Mouse (Mus musculus) liver, embryonic 14.5 days (tissue): ENCODE measurements around the gene Ipcef1. TPM values are rescaled to one million over a fixed set of nuclear protein-coding genes. Genes with fewer than 3 reads are reported as not detected.
"Not testable (repeated sequence)": the region's sequence is repeated elsewhere in the genome, so short reads cannot be mapped to it uniquely, and the experiment has no call there.

Source experiments
- ATAC-seq: fragments of 200-750 bp; cut with Nextera tagmentation; 2 replicates; pipeline ENCODE4 v1.8.0; 2017; ENCODE audit warnings: moderate number of reproducible peaks, mild to moderate bottlenecking, moderate library complexity; ENCODE audit not compliant: insufficient read depth
- DNase-seq, 3 experiments: peaks; one replicate each; pipeline ENCODE4 v3.0.0-alpha.2; 2012 to 2013; ENCODE audit warnings: low read depth in 3 of 3, low spot score in 3 of 3
- H3K27ac ChIP-seq: fragments of 300-500 bp; sonication (generic); 2 replicates; pipeline ENCODE4 v1.5.1; 2014; ENCODE audit warnings: moderate library complexity, mild to moderate bottlenecking, control low read depth, inconsistent platforms
- H3K27me3 ChIP-seq: fragments of 300-500 bp; sonication (generic); 2 replicates; pipeline ENCODE4 v1.6.1; 2014; ENCODE audit warnings: mild to moderate bottlenecking, low read length, moderate library complexity; ENCODE audit not compliant: control insufficient read depth, insufficient read depth
- H3K36me3 ChIP-seq: fragments of 300-500 bp; sonication (generic); replicated peaks from 2 replicates; pipeline ENCODE4 v1.6.1; 2014; ENCODE audit warnings: low read depth; ENCODE audit not compliant: control insufficient read depth, insufficient read depth
- H3K4me1 ChIP-seq, 2 experiments: fragments of 200-500 bp in 1 of 2; fragments of 300-500 bp in 1 of 2; sonication (generic) in 1 of 2; replicated peaks; 2 replicates each; pipeline ENCODE4 v1.6.1; 2012 to 2014; ENCODE audit warnings: antibody characterized with exemption in 1 of 2, inconsistent platforms in 1 of 2, low read length in 1 of 2; ENCODE audit not compliant: control insufficient read depth in 2 of 2, insufficient read depth in 2 of 2
- H3K4me2 ChIP-seq: fragments of 300-500 bp; sonication (generic); 2 replicates; pipeline ENCODE4 v1.6.1; 2014; ENCODE audit warnings: low read depth, mild to moderate bottlenecking, control low read depth, moderate library complexity
- H3K4me3 ChIP-seq, 2 experiments: fragments of 200-500 bp in 1 of 2; fragments of 300-500 bp in 1 of 2; sonication (generic) in 1 of 2; 2 replicates each; pipeline ENCODE4 v1.5.1; 2012 to 2014; ENCODE audit warnings: low read depth in 2 of 2, low read length in 2 of 2, mild to moderate bottlenecking in 2 of 2, control low read depth in 1 of 2, inconsistent platforms in 1 of 2, moderate library complexity in 1 of 2; ENCODE audit not compliant: insufficient read depth in 1 of 2
- H3K9ac ChIP-seq: fragments of 300-500 bp; sonication (generic); replicated peaks from 2 replicates; pipeline ENCODE4 v1.6.1; 2014; ENCODE audit warnings: mild to moderate bottlenecking, control low read depth, moderate library complexity
- H3K9me3 ChIP-seq: fragments of 300-500 bp; sonication (generic); 2 replicates; pipeline ENCODE4 v1.6.1; 2016; ENCODE audit warnings: low read length, mixed read lengths; ENCODE audit not compliant: control insufficient read depth
- CTCF ChIP-seq: IDR thresholded peaks from 2 replicates; pipeline ENCODE4 v1.5.1; 2016; ENCODE audit warnings: antibody characterized with exemption, low read depth, control low read depth
- EP300 ChIP-seq: IDR thresholded peaks from 2 replicates; pipeline ENCODE4 v1.6.1; 2016; ENCODE audit warnings: antibody characterized with exemption, low read depth
- WGBS: fragments of 180-500 bp; shearing (Covaris S2); extraction: QIAGEN DNeasy Blood & Tissue Kit; methylation state at CpG from one replicate; pipeline ENCODE4 v1.1.7; 2014; ENCODE audit not compliant: insufficient replicate concordance; 5-methylcytosine and 5-hydroxymethylcytosine counted together
- polyA plus RNA-seq, 2 experiments: library from polyadenylated mRNA; depleted of rRNA in 1 of 2; stranded (reverse) in 1 of 2; unstranded in 1 of 2; fragments of >200 nt; fragmentation: Nextera tagmentation in 1 of 2; extraction: Ambion mirVana in 1 of 2; gene quantifications; 2 replicates each; pipeline versions ENCODE4 v1.2.1 to v1.2.3; 2012 to 2014

The Ipcef1 gene
- polyA plus RNA-seq, 2 experiments, result 0.50 to 0.71 TPM

DNA sequence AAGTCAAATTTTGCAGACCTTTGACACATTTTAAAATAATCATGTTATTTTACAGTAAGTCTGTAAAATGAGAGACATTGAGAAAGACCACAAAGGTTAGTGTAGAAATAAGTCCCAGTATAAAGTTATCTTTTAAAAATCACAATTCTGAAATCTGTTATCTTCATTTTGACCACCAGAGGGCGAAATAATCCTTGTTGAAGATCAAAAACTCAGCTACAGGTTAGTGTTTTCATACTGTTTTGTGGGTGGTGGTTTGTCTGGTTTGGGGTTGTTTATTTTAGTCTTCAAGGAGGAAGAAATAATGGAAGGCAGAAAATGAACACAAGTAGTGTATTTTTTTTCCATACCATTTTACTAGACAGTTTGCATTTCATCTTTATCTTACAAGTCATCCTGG lies 166.8 kb downstream of the Ipcef1 start:
- whole genome bisulfite sequencing, result 0% methylated on average over 1 of the region's 1 CpGs
- no peaks in the 10 kb centered on the region for H3K9me3 ChIP-seq
- H3K4me1 ChIP-seq, result no peaks in the 10 kb centered on the region
- H3K4me3 ChIP-seq, result no peak overlapping the region
- DNase-seq, result peak in 2 of 3 experiments; percentile 1 to 4
- H3K36me3 ChIP-seq, result no peaks in the 10 kb centered on the region
- TF ChIP-seq EP300 (no peak), CTCF (peak; percentile 36; the same call in 1 of the 2 replicates)
- no peak overlapping the region for H3K9ac ChIP-seq
- no peak overlapping the region for H3K4me2 ChIP-seq
- H3K27me3 ChIP-seq, result no peaks in the 10 kb centered on the region
- ATAC-seq, result no peak
- H3K27ac ChIP-seq, result no peak overlapping the region

DNA sequence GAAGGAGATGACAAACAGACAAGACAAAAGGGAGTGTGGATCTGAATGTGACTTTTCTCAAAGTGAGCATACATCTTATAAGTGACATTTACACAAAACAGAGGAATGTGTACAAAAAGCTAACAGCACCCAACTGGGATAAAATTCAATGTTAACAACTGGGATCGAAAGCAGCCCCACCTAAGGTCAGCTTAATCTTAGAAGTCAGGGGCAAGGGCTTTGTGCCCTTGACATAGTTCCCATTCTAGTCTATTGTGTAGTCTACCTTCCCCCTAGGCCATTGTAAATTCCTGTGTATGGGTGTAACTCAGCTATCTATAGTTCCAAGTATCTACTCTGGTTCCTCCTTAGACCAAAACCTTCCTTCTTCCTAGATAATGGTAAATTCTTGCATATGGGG lies 170.2 kb downstream of the Ipcef1 start:
- not testable (repeated sequence) for H3K4me3 ChIP-seq, H3K9me3 ChIP-seq, H3K4me2 ChIP-seq, H3K36me3 ChIP-seq, H3K27me3 ChIP-seq, H3K27ac ChIP-seq, H3K9ac ChIP-seq, H3K4me1 ChIP-seq, DNase-seq, ATAC-seq
- WGBS, result 60% methylated on average over 1 of the region's 1 CpGs

GRCm38 (mm10) chr10:6878276-6878881 lies 173.9 kb downstream of the Ipcef1 start:
- Histone ChIP-seq H3K9me3 (no peaks in the 10 kb centered on the region), H3K9ac (no peak overlapping the region), H3K27ac (no peak overlapping the region), H3K36me3 (no peaks in the 10 kb centered on the region), H3K27me3 (no peaks in the 10 kb centered on the region), H3K4me1 (no peaks in the 10 kb centered on the region), H3K4me3 (no peak overlapping the region), H3K4me2 (no peak overlapping the region)
- TF ChIP-seq CTCF, result no peak
- TF ChIP-seq EP300, result no peak
- ATAC-seq, result no peak
- no peak for DNase-seq
- 60% methylated on average over 2 of the region's 2 CpGs for WGBS

DNA sequence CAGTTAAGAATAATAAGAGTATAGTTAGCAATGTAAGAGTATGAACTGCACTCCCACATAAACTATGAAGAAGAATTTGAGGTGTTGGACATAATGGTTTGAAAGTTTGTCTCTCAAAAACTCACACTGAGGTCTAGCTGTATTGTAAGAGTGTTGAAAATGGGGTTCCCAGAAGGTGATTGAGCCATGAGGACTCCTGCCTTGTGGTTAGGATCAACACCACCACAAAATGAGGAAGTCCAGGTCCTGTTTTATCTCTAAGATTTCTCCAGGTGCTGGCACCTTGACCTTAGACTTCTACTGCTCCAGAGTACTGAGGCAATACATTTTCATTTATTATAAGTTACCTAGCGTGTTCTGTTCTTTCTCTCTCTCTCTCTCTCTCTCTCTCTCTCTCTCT lies 178.4 kb downstream of the Ipcef1 start:
- DNase-seq, result no peak
- H3K9ac ChIP-seq, result no peak overlapping the region
- no peaks in the 10 kb centered on the region for H3K4me1 ChIP-seq
- no peak overlapping the region for H3K27ac ChIP-seq
- TF ChIP-seq EP300 (no peak), CTCF (no peak)
- no peaks in the 10 kb centered on the region for H3K9me3 ChIP-seq
- H3K36me3 ChIP-seq, result no peaks in the 10 kb centered on the region
- no peak overlapping the region for H3K4me3 ChIP-seq
- WGBS, result 39% methylated on average over 1 of the region's 1 CpGs
- no peaks in the 10 kb centered on the region for H3K27me3 ChIP-seq
- ATAC-seq, result no peak
- no peak overlapping the region for H3K4me2 ChIP-seq

GRCm38 (mm10) chr10:6871418-6872072 lies 180.7 kb downstream of the Ipcef1 start:
- DNase-seq (no peak), ATAC-seq (no peak)
- H3K27me3 ChIP-seq, result no peaks in the 10 kb centered on the region
- no peaks in the 10 kb centered on the region for H3K4me1 ChIP-seq
- TF ChIP-seq CTCF, result no peak
- no peak for TF ChIP-seq EP300
- no peak overlapping the region for H3K4me2 ChIP-seq
- 52% methylated on average over 7 of the region's 7 CpGs for WGBS
- H3K36me3 ChIP-seq, result no peaks in the 10 kb centered on the region
- no peak overlapping the region for H3K4me3 ChIP-seq
- H3K27ac ChIP-seq, result no peak overlapping the region
- no peak overlapping the region for H3K9ac ChIP-seq
- H3K9me3 ChIP-seq, result no peaks in the 10 kb centered on the region
